Comparison of ENCODE assay signal across 30 mouse cellular contexts in the genomic region with DNA sequence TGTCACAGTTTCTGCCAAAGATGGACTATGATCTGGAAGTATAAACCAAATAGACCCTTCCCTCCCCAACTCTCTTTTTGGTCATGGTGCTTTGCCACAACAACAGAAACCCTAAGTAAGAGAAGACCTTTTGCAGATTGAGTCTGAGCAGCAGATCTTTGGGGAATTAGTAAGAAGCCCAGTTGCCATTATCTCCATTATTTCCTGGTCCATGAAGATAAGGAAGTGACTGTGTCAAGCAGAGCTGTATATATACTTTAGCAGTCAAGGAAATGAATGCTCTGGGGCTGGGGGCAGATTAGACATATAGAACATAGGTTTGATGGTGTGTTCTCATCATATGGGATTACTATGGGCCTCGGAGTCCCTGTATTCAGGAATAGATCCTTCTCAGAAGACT.
"Had no signal": no experiment of that assay in that cellular context is flagged by ENCODE, and none has a peak within 500 bp of the region (broad histone marks: within the 10 kb centered on the region; RNA-seq: fewer than 3 reads in every experiment).

No protein-coding gene starts in this region.

- H3K4me3 ChIP-seq: heart, embryonic 12.5 days; heart, embryonic 13.5 days; heart, embryonic 15.5 days; hindbrain, embryonic 10.5 days; hindbrain, embryonic 12.5 days; hindbrain, embryonic 13.5 days; hindbrain, embryonic 15.5 days; intestine, embryonic 15.5 days; kidney, embryonic 15.5 days; layer of hippocampus, adult 2 months; left cerebral cortex, adult 2 months had no signal

- DNase-seq: heart, postnatal 10 days; heart, postnatal 14 days; heart, postnatal 36 days; heart, postnatal 4 days; kidney, adult 11 months; kidney, adult 18-20 months; kidney, adult 2 months; kidney, adult 8-10 months; kidney, adult 9 months; kidney, postnatal 10 days; kidney, postnatal 14 days; kidney, postnatal 25 days; kidney, postnatal 36 days; kidney, postnatal 4 days; layer of hippocampus, adult 9-11 months; layer of hippocampus, postnatal 36 days had no signal

- H3K27me3 ChIP-seq: heart, embryonic 12.5 days; heart, embryonic 13.5 days; heart, embryonic 15.5 days; hindbrain, embryonic 12.5 days; hindbrain, embryonic 13.5 days; hindbrain, embryonic 15.5 days; intestine, embryonic 15.5 days; kidney, embryonic 15.5 days had no signal

- H3K9ac ChIP-seq: heart, embryonic 12.5 days; heart, embryonic 13.5 days; heart, embryonic 15.5 days; hindbrain, embryonic 12.5 days; hindbrain, embryonic 13.5 days; hindbrain, embryonic 14.5 days; hindbrain, embryonic 15.5 days; intestine, embryonic 15.5 days; kidney, embryonic 15.5 days had no signal

- H3K9me3 ChIP-seq: hindbrain, embryonic 10.5 days; hindbrain, embryonic 15.5 days; intestine, embryonic 15.5 days; kidney, embryonic 15.5 days had no signal

- H3K36me3 ChIP-seq: heart, embryonic 12.5 days; heart, embryonic 13.5 days; heart, embryonic 15.5 days; hindbrain, embryonic 10.5 days; hindbrain, embryonic 12.5 days; hindbrain, embryonic 13.5 days; hindbrain, embryonic 15.5 days; intestine, embryonic 15.5 days; kidney, embryonic 15.5 days had no signal

- H3K4me1 ChIP-seq: heart, embryonic 12.5 days; heart, embryonic 13.5 days; heart, embryonic 15.5 days; hindbrain, embryonic 10.5 days; hindbrain, embryonic 12.5 days; hindbrain, embryonic 13.5 days; hindbrain, embryonic 15.5 days; intestine, embryonic 15.5 days; kidney, embryonic 15.5 days had no signal

- H3K27ac ChIP-seq: heart, embryonic 13.5 days; heart, embryonic 15.5 days; hindbrain, embryonic 10.5 days; hindbrain, embryonic 12.5 days; hindbrain, embryonic 13.5 days; hindbrain, embryonic 14.5 days; hindbrain, embryonic 15.5 days; hindbrain, postnatal 0 days; intestine, embryonic 15.5 days; kidney, embryonic 15.5 days; kidney, postnatal 0 days; layer of hippocampus, adult 2 months; left cerebral cortex, adult 2 months had no signal
